Mouse (Mus musculus) embryonic fibroblast, embryonic 13.5 days (primary cell): ENCODE measurements around the gene Anks1.

Source experiments
- CTCF ChIP-seq: IDR thresholded peaks from 2 replicates; pipeline ENCODE4 v1.5.1; 2011; ENCODE audit warnings: mild to moderate bottlenecking, control low read depth, low read length, moderate library complexity, borderline replicate concordance; ENCODE audit not compliant: insufficient read depth
- POLR2A ChIP-seq: IDR thresholded peaks from 2 replicates; pipeline ENCODE4 v1.6.1; 2011; ENCODE audit warnings: low read depth, mild to moderate bottlenecking, control low read depth, low read length, moderate library complexity

GRCm38 (mm10) chr17:28101284-28101887 lies 192.3 kb downstream of the Anks1 start:
- no peak for TF ChIP-seq POLR2A
- no peak for TF ChIP-seq CTCF
